In genomic region chr15:85677381-85677780, GRCm38 (mm10) we compare ENCODE assay signal across 14 mouse cellular contexts. TPM values are rescaled to one million over a fixed set of nuclear protein-coding genes. Genes with fewer than 3 reads are reported as not detected.
DNase-seq lines count a peak whose midpoint lies in the region; ATAC-seq lines count a peak whose summit lies in the region.
"Had no signal": no experiment of that assay in that cellular context is flagged by ENCODE, and none has a peak within 500 bp of the region (broad histone marks: within the 10 kb centered on the region; RNA-seq: fewer than 3 reads in every experiment).

No protein-coding gene starts in this region.

- peak overlapping the region; percentile 71 for H3K4me2 ChIP-seq in forebrain, embryonic 13.5 days
- peak overlapping the region; percentile 69 for H3K4me2 ChIP-seq in hindbrain, embryonic 13.5 days
- no peak overlapping the region for H3K4me2 ChIP-seq in hindbrain, embryonic 11.5 days (replicated peaks; ENCODE audit: low read depth, low read length)
- H3K4me2 ChIP-seq in midbrain, embryonic 16.5 days (ENCODE audit: low read length): peak overlapping the region; percentile 54
- H3K4me2 ChIP-seq: limb, embryonic 12.5 days had no signal

- peak overlapping the region; percentile 64 for H3K9ac ChIP-seq in forebrain, embryonic 13.5 days
- peak overlapping the region; percentile 73; the same call in 1 of the 2 replicates for H3K9ac ChIP-seq in hindbrain, embryonic 13.5 days
- no peak overlapping the region for H3K9ac ChIP-seq in hindbrain, embryonic 11.5 days (ENCODE audit: low read depth, low read length)
- H3K9ac ChIP-seq in midbrain, embryonic 16.5 days (ENCODE audit: low read depth, low read length): peak overlapping the region; percentile 42; the same call in 1 of the 2 replicates
- H3K9ac ChIP-seq: limb, embryonic 12.5 days had no signal

- peaks cover 15% of the 10 kb centered on the region; the same call in 1 of the 2 replicates for H3K27me3 ChIP-seq in forebrain, embryonic 13.5 days
- H3K27me3 ChIP-seq in forebrain, embryonic 10.5 days (ENCODE audit: poor library complexity, severe bottlenecking): peaks cover 99% of the 10 kb centered on the region
- H3K27me3 ChIP-seq in hindbrain, embryonic 13.5 days: peaks cover 45% of the 10 kb centered on the region
- H3K27me3 ChIP-seq in hindbrain, embryonic 11.5 days (ENCODE audit: control insufficient read depth, insufficient read depth, low read length): peaks cover 48% of the 10 kb centered on the region
- H3K27me3 ChIP-seq in midbrain, embryonic 16.5 days (ENCODE audit: control insufficient read depth, insufficient read depth, low read depth, low read length): no peaks in the 10 kb centered on the region
- H3K27me3 ChIP-seq: Patski had no signal

- DNase-seq in forebrain, embryonic 10.5 days (ENCODE audit: extremely low spot score, low spot score): no peak
- DNase-seq in hindbrain, embryonic 11.5 days (ENCODE audit: low spot score): no peak
- DNase-seq in embryo, embryonic 11 days: no peak
- no peak for DNase-seq in frontal cortex, postnatal 14 days (ENCODE audit: low spot score in 2 of 2)
- DNase-seq: retina, postnatal 1 day; thymus, postnatal 36 days had no signal

- H3K4me3 ChIP-seq in forebrain, embryonic 13.5 days: no peak overlapping the region; the same call in 1 of the 2 replicates
- H3K4me3 ChIP-seq in forebrain, embryonic 10.5 days: no peak overlapping the region
- H3K4me3 ChIP-seq in hindbrain, embryonic 13.5 days: peak overlapping the region; percentile 88
- no peak overlapping the region for H3K4me3 ChIP-seq in hindbrain, embryonic 11.5 days (ENCODE audit: low read depth, low read length)
- H3K4me3 ChIP-seq in brown adipose tissue, adult 24 weeks (ENCODE audit: insufficient read depth, low read depth, low read length): peak overlapping the region; percentile 24
- H3K4me3 ChIP-seq in midbrain, embryonic 16.5 days (ENCODE audit: low read depth, low read length): peak overlapping the region; percentile 6; the same call in 1 of the 2 replicates
- H3K4me3 ChIP-seq: limb, embryonic 12.5 days had no signal

- H3K27ac ChIP-seq in forebrain, embryonic 13.5 days: peak overlapping the region; percentile 91
- no peak overlapping the region for H3K27ac ChIP-seq in forebrain, embryonic 10.5 days
- H3K27ac ChIP-seq in hindbrain, embryonic 13.5 days: peak overlapping the region; percentile 92
- no peak overlapping the region for H3K27ac ChIP-seq in hindbrain, embryonic 11.5 days (ENCODE audit: low read depth, low read length)
- peak overlapping the region; percentile 62 for H3K27ac ChIP-seq in brown adipose tissue, adult 24 weeks (replicated peaks; ENCODE audit: low read depth, low read length)
- H3K27ac ChIP-seq in midbrain, embryonic 16.5 days (ENCODE audit: low read length): peak overlapping the region; percentile 84
- H3K27ac ChIP-seq: limb, embryonic 12.5 days had no signal

- peaks cover 97% of the 10 kb centered on the region for H3K4me1 ChIP-seq in forebrain, embryonic 13.5 days
- no peaks in the 10 kb centered on the region for H3K4me1 ChIP-seq in forebrain, embryonic 10.5 days
- peaks cover 85% of the 10 kb centered on the region for H3K4me1 ChIP-seq in hindbrain, embryonic 13.5 days (replicated peaks)
- H3K4me1 ChIP-seq in hindbrain, embryonic 11.5 days (replicated peaks; ENCODE audit: control insufficient read depth, insufficient read depth, low read length): no peaks in the 10 kb centered on the region
- H3K4me1 ChIP-seq in brown adipose tissue, adult 24 weeks (ENCODE audit: control insufficient read depth, insufficient read depth, insufficient read length, low read length): peaks cover 28% of the 10 kb centered on the region
- peaks cover 38% of the 10 kb centered on the region for H3K4me1 ChIP-seq in midbrain, embryonic 16.5 days (ENCODE audit: control insufficient read depth, insufficient read depth, low read length)

- H3K36me3 ChIP-seq in forebrain, embryonic 13.5 days (ENCODE audit: poor library complexity, severe bottlenecking): peaks cover 32% of the 10 kb centered on the region
- no peaks in the 10 kb centered on the region for H3K36me3 ChIP-seq in forebrain, embryonic 10.5 days (replicated peaks)
- 0 out of 2 replicates have a peak, but pooled peaks cover 4% of the 10 kb centered on the region for H3K36me3 ChIP-seq in hindbrain, embryonic 13.5 days
- H3K36me3 ChIP-seq in hindbrain, embryonic 11.5 days (ENCODE audit: control insufficient read depth, insufficient read depth, low read length): no peaks in the 10 kb centered on the region
- H3K36me3 ChIP-seq in midbrain, embryonic 16.5 days (ENCODE audit: control insufficient read depth, insufficient read depth, low read length): no peaks in the 10 kb centered on the region

- WGBS in forebrain, embryonic 13.5 days: 88% methylated on average over 6 of the region's 6 CpGs
- 83% methylated on average over 6 of the region's 6 CpGs for WGBS in forebrain, embryonic 10.5 days
- WGBS in hindbrain, embryonic 13.5 days: 80% methylated on average over 6 of the region's 6 CpGs
- WGBS in hindbrain, embryonic 11.5 days: 87% methylated on average over 6 of the region's 6 CpGs
- WGBS in midbrain, embryonic 16.5 days: 72% methylated on average over 6 of the region's 6 CpGs

- ATAC-seq in forebrain, embryonic 13.5 days: no peak; the same call in 1 of the 2 replicates
- no peak for ATAC-seq in hindbrain, embryonic 13.5 days (ENCODE audit: low FRiP score)
- ATAC-seq in hindbrain, embryonic 11.5 days (ENCODE audit: low FRiP score): no peak
- ATAC-seq in midbrain, embryonic 16.5 days: no peak
- ATAC-seq: CD4-positive, CD25-positive, alpha-beta regulatory T cell, adult 4 months; intestine, postnatal 0 days had no signal

- no peaks in the 10 kb centered on the region for H3K9me3 ChIP-seq in forebrain, embryonic 13.5 days (replicated peaks)
- no peaks in the 10 kb centered on the region for H3K9me3 ChIP-seq in forebrain, embryonic 10.5 days
- H3K9me3 ChIP-seq in hindbrain, embryonic 13.5 days: no peaks in the 10 kb centered on the region
- no peaks in the 10 kb centered on the region for H3K9me3 ChIP-seq in hindbrain, embryonic 11.5 days (ENCODE audit: control insufficient read depth, low read length)
- no peaks in the 10 kb centered on the region for H3K9me3 ChIP-seq in midbrain, embryonic 16.5 days (replicated peaks; ENCODE audit: control insufficient read depth, low read length, poor library complexity, severe bottlenecking)
- H3K9me3 ChIP-seq: limb, embryonic 12.5 days had no signal

RNA-seq across cellular contexts. Expression of gene Ppara, which starts 57.4 kb away (rescaled TPM):
- 0.44 and 0.63 TPM in 2 replicates for polyA plus RNA-seq in forebrain, embryonic 13.5 days (2015; fragmentation: Nextera tagmentation; extraction: Ambion mirVana)
- 0.11 and 0.20 TPM in 2 replicates for polyA plus RNA-seq in forebrain, embryonic 10.5 days (2016; fragmentation: Nextera tagmentation; extraction: Ambion mirVana)
- 1.2 and 1.7 TPM in 2 replicates for polyA plus RNA-seq in hindbrain, embryonic 13.5 days (2015; fragmentation: Nextera tagmentation; extraction: Ambion mirVana)
- polyA plus RNA-seq in hindbrain, embryonic 11.5 days (2014; fragmentation: Nextera tagmentation; extraction: Ambion mirVana): 0.49 and 1.5 TPM in 2 replicates
- polyA plus RNA-seq in brown adipose tissue, adult 24 weeks (2012; ENCODE audit: insufficient read depth, insufficient read length, missing spikeins): 53.5 and 108 TPM in 2 replicates
- polyA plus RNA-seq in midbrain, embryonic 16.5 days (2015; fragmentation: Nextera tagmentation; extraction: Ambion mirVana): 1.5 and 1.9 TPM in 2 replicates

Comparison
In these comparisons a context has a peak if more than half of its experiments do, and no peak if none do; other contexts are left out.
1. H3K27ac ChIP-seq: peak in forebrain, embryonic 13.5 days (single experiment), hindbrain, embryonic 13.5 days (single experiment), brown adipose tissue, adult 24 weeks (single experiment) and midbrain, embryonic 16.5 days (single experiment); none in forebrain, embryonic 10.5 days (single experiment) and hindbrain, embryonic 11.5 days (single experiment).
2. H3K4me3 ChIP-seq: peak in hindbrain, embryonic 13.5 days (single experiment), brown adipose tissue, adult 24 weeks (single experiment) and midbrain, embryonic 16.5 days (single experiment); none in forebrain, embryonic 13.5 days (single experiment), forebrain, embryonic 10.5 days (single experiment) and hindbrain, embryonic 11.5 days (single experiment).
3. RNA of gene Ppara, which starts 57.4 kb away (polyA plus RNA-seq): 53.5 to 108 TPM in brown adipose tissue, adult 24 weeks; 1.2 to 1.7 TPM in hindbrain, embryonic 13.5 days, 0.49 to 1.5 TPM in hindbrain, embryonic 11.5 days, 1.5 to 1.9 TPM in midbrain, embryonic 16.5 days, 0.44 to 0.63 TPM in forebrain, embryonic 13.5 days and 0.11 to 0.20 TPM in forebrain, embryonic 10.5 days; every median in the first group is over 10 times any median in the second.